Mouse (Mus musculus): ENCODE measurements around the gene Fam20c.

DNA sequence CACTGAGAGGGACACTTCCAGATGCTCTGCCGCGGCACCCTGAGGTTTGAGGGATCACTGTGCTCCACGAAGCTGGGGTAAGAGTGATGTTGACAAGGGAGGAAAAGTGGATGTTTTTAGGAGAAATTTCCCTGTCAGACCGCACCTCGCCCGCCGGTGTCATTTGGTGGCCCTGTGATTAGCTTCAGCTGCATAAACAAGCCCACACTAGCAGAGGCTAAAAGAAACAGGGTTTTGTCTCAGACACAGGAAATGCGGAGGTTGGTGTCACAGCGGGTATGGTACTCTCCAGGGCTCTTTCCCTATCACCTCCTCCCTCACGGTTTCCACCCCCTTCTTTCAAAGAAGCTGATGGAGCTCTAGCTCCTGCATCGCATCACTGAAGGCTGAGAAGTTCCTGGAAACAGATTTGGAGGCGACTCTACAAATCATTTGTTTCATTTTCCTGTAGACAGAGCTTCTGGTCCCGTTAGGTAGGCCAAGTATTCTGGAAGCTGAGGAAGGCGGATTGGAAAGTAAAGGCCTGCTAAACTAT is 38.7 kb upstream of the Fam20c start:
- TF ChIP-seq CTCF (IDR thresholded peaks at IDR 0.05; ENCODE audit: low read depth): no peak
- no peak for TF ChIP-seq EP300 (IDR thresholded peaks at IDR 0.05; ENCODE audit: low read depth)

All from heart, postnatal 0 days (tissue).